Mouse (Mus musculus) stomach, postnatal 0 days (tissue): Measurements from ENCODE around the gene Zdhhc17. TPM values are rescaled to one million over a fixed set of nuclear protein-coding genes. Genes with fewer than 3 reads are reported as not detected.

Experiments
- ATAC-seq: fragments of 200-750 bp; cut with Nextera tagmentation; 2 replicates; pipeline ENCODE4 v1.8.0; 2017; ENCODE audit not compliant: low FRiP score, low TSS enrichment
- DNase-seq: peaks from one replicate; pipeline ENCODE4 v3.0.0-alpha.2; 2016; ENCODE audit warnings: low spot score
- H3K27ac ChIP-seq: fragments of 300-500 bp; sonication (generic); replicated peaks from 2 replicates; pipeline ENCODE4 v1.5.1; 2014; ENCODE audit warnings: mild to moderate bottlenecking, control low read depth
- H3K27me3 ChIP-seq: fragments of 300-500 bp; sonication (generic); 2 replicates; pipeline ENCODE4 v1.6.1; 2014; ENCODE audit warnings: low read length; ENCODE audit not compliant: control insufficient read depth, insufficient read depth
- H3K36me3 ChIP-seq: fragments of 300-500 bp; sonication (generic); 2 replicates; pipeline ENCODE4 v1.6.1; 2014; ENCODE audit warnings: low read length, mixed read lengths; ENCODE audit not compliant: control insufficient read depth, insufficient read depth
- H3K4me1 ChIP-seq: fragments of 300-500 bp; sonication (generic); replicated peaks from 2 replicates; pipeline ENCODE4 v1.6.1; 2014; ENCODE audit warnings: antibody characterized with exemption; ENCODE audit not compliant: control insufficient read depth, insufficient read depth
- H3K4me2 ChIP-seq: fragments of 300-500 bp; sonication (generic); replicated peaks from 2 replicates; pipeline ENCODE4 v1.6.1; 2014; ENCODE audit warnings: low read depth, mild to moderate bottlenecking, control low read depth, moderate library complexity
- H3K4me3 ChIP-seq: fragments of 300-500 bp; sonication (generic); 2 replicates; pipeline ENCODE4 v1.5.1; 2014; ENCODE audit warnings: low read depth, low read length, control low read depth
- H3K9ac ChIP-seq: fragments of 300-500 bp; sonication (generic); 2 replicates; pipeline ENCODE4 v1.6.1; 2014; ENCODE audit warnings: mild to moderate bottlenecking, low read length, control low read depth, mixed read lengths
- H3K9me3 ChIP-seq: fragments of 300-500 bp; sonication (generic); 2 replicates; pipeline ENCODE4 v1.6.1; 2016; ENCODE audit warnings: low read length; ENCODE audit not compliant: control insufficient read depth
- CTCF ChIP-seq: IDR thresholded peaks from 2 replicates; pipeline ENCODE4 v1.5.1; 2016; ENCODE audit warnings: antibody characterized with exemption, low read depth, mild to moderate bottlenecking, moderate library complexity
- EP300 ChIP-seq: optimal IDR thresholded peaks from 2 replicates; pipeline ENCODE3; 2016; ENCODE audit warnings: antibody characterized with exemption
- WGBS: fragments of 180-500 bp; shearing (Covaris S2); extraction: QIAGEN DNeasy Blood & Tissue Kit; methylation state at CpG from one replicate; pipeline ENCODE4 v1.1.7; 2014; 5-methylcytosine and 5-hydroxymethylcytosine counted together
- polyA plus RNA-seq: library from polyadenylated mRNA; unstranded; fragments of >200 nt; fragmentation: Nextera tagmentation; extraction: Ambion mirVana; gene quantifications from 2 replicates; pipeline ENCODE4 v1.2.1, GENCODE M21; 2015

Gene Zdhhc17
- polyA plus RNA-seq, 1 experiment from 2014 or later = 6.1 TPM

DNA sequence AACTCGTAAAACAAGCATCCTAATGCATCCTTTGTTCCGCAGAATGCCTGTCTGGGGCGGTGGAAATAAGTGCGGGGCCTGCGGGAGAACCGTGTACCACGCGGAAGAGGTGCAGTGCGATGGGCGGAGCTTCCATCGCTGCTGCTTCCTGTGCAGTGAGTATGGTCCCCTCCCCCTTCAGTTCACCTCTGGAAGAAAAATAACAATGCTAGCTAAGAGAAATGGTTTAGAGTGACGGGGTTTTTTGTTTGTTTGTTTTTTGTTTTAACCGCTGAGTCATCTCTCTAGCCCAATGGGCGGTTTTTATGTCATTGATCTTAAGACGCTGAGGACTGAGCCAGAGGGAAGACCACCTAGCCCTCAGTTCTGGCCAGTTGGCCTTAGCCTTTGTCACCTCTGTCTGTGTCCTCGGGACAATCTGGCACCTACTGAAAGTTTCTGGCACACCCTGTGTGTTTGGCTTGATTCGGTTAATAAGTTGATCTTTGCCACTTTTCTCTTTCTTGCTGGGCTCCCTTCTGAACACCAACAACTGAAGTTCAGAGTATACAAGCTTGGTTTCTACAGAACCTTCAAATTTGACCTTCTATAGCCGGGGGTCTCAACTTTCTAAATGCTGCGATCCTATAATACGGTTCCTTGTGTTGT is 77.9 kb downstream of the Zdhhc17 start:
- WGBS = 57% methylated on average over 20 of the region's 20 CpGs
- H3K27me3 ChIP-seq = no peaks in the 10 kb centered on the region
- 0 out of 2 replicates have a peak, but pooled peaks cover 2% of the 10 kb centered on the region for H3K36me3 ChIP-seq
- no peak for TF ChIP-seq CTCF
- no peak for TF ChIP-seq EP300
- no peak for ATAC-seq
- H3K4me3 ChIP-seq = no peak overlapping the region
- no peaks in the 10 kb centered on the region for H3K9me3 ChIP-seq
- DNase-seq = no peak
- H3K4me1 ChIP-seq = 0 out of 2 replicates have a peak, but pooled peaks cover 1% of the 10 kb centered on the region
- H3K9ac ChIP-seq = no peak overlapping the region
- peak overlapping the region; percentile 35 for H3K27ac ChIP-seq
- H3K4me2 ChIP-seq = peak overlapping the region; percentile 17; the same call in 1 of the 2 replicates

DNA sequence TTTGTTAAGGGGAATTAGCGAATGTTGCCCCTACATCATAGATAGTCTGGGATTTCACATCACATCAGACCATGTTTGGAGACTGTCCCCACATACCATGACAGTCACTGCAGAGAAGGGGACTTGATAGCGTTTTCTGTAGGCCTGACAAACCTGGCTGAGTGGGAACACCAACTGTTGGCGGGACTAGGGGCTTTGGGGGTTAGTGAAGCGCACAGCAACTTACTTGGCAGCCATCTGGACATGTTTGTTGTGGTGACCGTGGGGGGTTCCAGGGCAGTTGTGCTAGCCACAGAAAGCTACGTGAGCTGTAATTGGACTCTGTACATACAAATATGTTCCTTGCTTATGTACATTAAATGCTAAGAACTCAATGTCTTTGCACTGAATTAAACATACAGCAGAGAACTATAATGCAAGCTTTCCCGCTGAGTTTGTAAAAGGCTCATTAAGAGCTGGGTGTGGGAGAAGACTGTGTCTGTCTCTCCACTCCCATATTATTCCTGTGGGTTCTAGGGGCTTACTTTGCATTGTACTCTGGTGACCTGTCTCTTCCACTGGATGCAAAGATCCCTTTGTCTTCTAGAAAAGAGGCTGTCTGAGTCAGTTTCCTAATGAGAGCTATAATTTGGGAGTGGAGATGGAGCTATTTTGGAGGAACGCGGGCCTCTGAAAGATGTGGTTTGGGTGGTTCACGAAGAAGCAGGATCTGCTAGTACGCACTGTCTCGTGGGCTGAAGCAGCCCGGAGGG is 78.6 kb downstream of the Zdhhc17 start:
- peak overlapping the region; percentile 35 for H3K27ac ChIP-seq

GRCm38 (mm10) chr10:110929756-110930155 is 80.2 kb downstream of the Zdhhc17 start:
- Histone ChIP-seq H3K27ac (no peak overlapping the region), H3K9me3 (no peaks in the 10 kb centered on the region), H3K9ac (no peak overlapping the region), H3K4me1 (peaks cover 9% of the 10 kb centered on the region; the same call in 1 of the 2 replicates), H3K4me2 (no peak overlapping the region), H3K4me3 (no peak overlapping the region), H3K36me3 (no peaks in the 10 kb centered on the region), H3K27me3 (no peaks in the 10 kb centered on the region)
- no peak for DNase-seq
- TF ChIP-seq CTCF (no peak), EP300 (no peak)
- 49% methylated on average over 4 of the region's 4 CpGs for WGBS
- no peak for ATAC-seq

More for the DNA sequence above, 78.6 kb downstream of the Zdhhc17 start:
- TF ChIP-seq EP300 (no peak), CTCF (no peak)
- Histone ChIP-seq H3K36me3 (0 out of 2 replicates have a peak, but pooled peaks cover 2% of the 10 kb centered on the region), H3K9ac (no peak overlapping the region), H3K4me1 (peaks cover 8% of the 10 kb centered on the region; the same call in 1 of the 2 replicates), H3K27me3 (no peaks in the 10 kb centered on the region), H3K9me3 (no peaks in the 10 kb centered on the region), H3K4me2 (peak overlapping the region; percentile 17; the same call in 1 of the 2 replicates), H3K4me3 (no peak overlapping the region)
- 66% methylated on average over 13 of the region's 13 CpGs for WGBS
- DNase-seq (no peak), ATAC-seq (no peak)

GRCm38 (mm10) chr10:110927491-110927890 is 82.4 kb downstream of the Zdhhc17 start:
- H3K4me2 ChIP-seq = peak overlapping the region; percentile 4
- 10% methylated on average over 11 of the region's 11 CpGs for WGBS
- no peaks in the 10 kb centered on the region for H3K9me3 ChIP-seq
- TF ChIP-seq CTCF = 0 out of 2 replicates have a peak, but pooled peaks have one; percentile 14
- no peak for TF ChIP-seq EP300
- peaks cover 9% of the 10 kb centered on the region; the same call in 1 of the 2 replicates for H3K4me1 ChIP-seq
- no peak overlapping the region for H3K4me3 ChIP-seq
- H3K36me3 ChIP-seq = no peaks in the 10 kb centered on the region
- peak; percentile 75 for ATAC-seq
- no peak overlapping the region for H3K9ac ChIP-seq
- no peaks in the 10 kb centered on the region for H3K27me3 ChIP-seq
- peak overlapping the region; percentile 40; the same call in 1 of the 2 replicates for H3K27ac ChIP-seq
- DNase-seq = peak; percentile 35

DNA sequence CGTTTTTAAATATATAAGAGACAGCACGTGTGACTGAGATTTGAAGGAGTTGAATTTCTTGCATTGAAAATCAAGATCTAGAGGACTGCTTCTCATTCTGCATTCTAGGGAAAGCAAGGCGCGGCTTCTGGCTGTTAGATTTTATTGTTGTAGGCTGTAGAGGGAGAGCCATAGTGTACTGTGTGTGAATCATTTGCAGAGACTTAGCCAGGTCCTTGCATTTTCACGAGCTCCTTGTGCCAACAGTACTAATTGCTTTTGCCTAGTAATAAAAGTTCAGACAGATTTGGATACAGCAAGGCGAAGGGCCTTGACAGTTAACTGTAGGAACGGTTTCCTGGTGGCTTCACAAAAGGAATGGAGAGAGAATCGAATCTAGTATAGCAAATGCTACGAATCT is 87.3 kb downstream of the Zdhhc17 start:
- no peak for TF ChIP-seq EP300
- TF ChIP-seq CTCF = no peak

DNA sequence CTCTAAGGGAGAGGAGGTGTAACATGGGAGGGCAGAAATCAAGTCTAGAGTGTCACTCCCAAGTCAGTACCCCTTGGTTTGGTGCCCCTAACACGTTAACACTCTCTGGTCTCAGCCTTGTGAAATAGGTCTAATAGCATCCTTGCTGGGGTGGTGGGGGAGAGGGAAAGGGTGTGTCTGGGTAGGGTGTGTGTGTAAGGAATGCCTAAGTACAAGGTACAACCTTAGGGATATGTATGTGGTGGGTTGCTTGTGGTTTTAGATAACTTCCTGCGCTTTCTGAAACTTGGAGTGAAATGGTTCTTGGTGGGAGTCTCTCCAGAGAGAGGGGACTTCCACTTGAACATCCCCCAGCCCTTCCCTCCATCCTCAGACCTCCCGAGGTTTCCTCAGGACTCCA is 88.0 kb downstream of the Zdhhc17 start:
- H3K9ac ChIP-seq = no peak overlapping the region
- 52% methylated on average over 3 of the region's 3 CpGs for WGBS
- ATAC-seq (no peak), DNase-seq (no peak)
- H3K27me3 ChIP-seq = no peaks in the 10 kb centered on the region
- no peak overlapping the region for H3K27ac ChIP-seq
- peak overlapping the region; percentile 89 for H3K4me2 ChIP-seq
- H3K9me3 ChIP-seq = no peaks in the 10 kb centered on the region
- H3K4me1 ChIP-seq = peaks cover 6% of the 10 kb centered on the region; the same call in 1 of the 2 replicates
- no peaks in the 10 kb centered on the region for H3K36me3 ChIP-seq
- no peak for TF ChIP-seq CTCF
- TF ChIP-seq EP300 = no peak
- peak overlapping the region; percentile 17 for H3K4me3 ChIP-seq

More for the DNA sequence above, 87.3 kb downstream of the Zdhhc17 start:
- Histone ChIP-seq H3K27ac (no peak overlapping the region), H3K36me3 (no peaks in the 10 kb centered on the region), H3K27me3 (no peaks in the 10 kb centered on the region), H3K9me3 (no peaks in the 10 kb centered on the region), H3K4me1 (peaks cover 9% of the 10 kb centered on the region; the same call in 1 of the 2 replicates), H3K4me3 (0 out of 2 replicates have a peak overlapping the region, but pooled peaks have one; percentile 4), H3K9ac (no peak overlapping the region), H3K4me2 (peak overlapping the region; percentile 89)
- WGBS = 53% methylated on average over 9 of the region's 9 CpGs
- no peak for ATAC-seq
- DNase-seq = no peak
